Mouse (Mus musculus): Measurements from ENCODE around the gene Zkscan6. TPM values are rescaled to one million over a fixed set of nuclear protein-coding genes. Genes with fewer than 3 reads are reported as not detected.

The Zkscan6 gene
- polyA plus RNA-seq, 1 experiment from 2014 or later: 17.2 TPM

- Histone ChIP-seq H3K27me3 (no peaks in the 10 kb centered on the region), H3K4me1 (peaks cover 13% of the 10 kb centered on the region), H3K36me3 (replicated peaks) (peaks cover 17% of the 10 kb centered on the region), H3K27ac (no peak overlapping the region), H3K4me3 (replicated peaks) (no peak overlapping the region), H3K9me3 (no peaks in the 10 kb centered on the region), H3K4me2 (no peak overlapping the region), H3K9ac (no peak overlapping the region)
- WGBS: 92% methylated on average over 3 of the region's 3 CpGs
- no peak for ATAC-seq (ENCODE audit: low FRiP score)
These were observed 25.4 kb upstream of the Zkscan6 start for GRCm38 (mm10) chr11:65781596-65781995.

DNA sequence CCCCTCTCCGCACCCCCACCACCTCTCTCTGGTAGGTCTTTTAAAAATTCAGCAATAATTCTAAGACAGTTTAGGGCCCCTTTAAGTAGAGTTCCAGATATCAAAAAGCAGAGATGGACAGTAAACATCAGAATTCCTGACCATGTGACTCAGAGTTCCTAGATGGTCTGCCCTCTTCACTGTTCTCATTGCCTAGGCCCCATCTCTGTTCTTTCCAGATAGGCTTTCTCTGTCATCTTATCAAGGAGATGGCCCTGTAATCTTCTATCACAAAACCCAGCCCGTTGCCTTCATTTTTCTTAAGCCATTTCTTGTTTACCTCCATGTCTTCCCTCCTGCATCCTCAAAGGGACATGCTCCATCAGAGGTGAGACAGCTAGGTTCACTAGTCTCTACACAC lies 20.8 kb upstream of the Zkscan6 start:
- H3K27me3 ChIP-seq: no peaks in the 10 kb centered on the region
- peaks cover 19% of the 10 kb centered on the region for H3K4me1 ChIP-seq
- WGBS: 89% methylated on average over 2 of the region's 2 CpGs
- H3K4me3 ChIP-seq (replicated peaks): peak overlapping the region; percentile 7; the same call in 1 of the 2 replicates
- no peaks in the 10 kb centered on the region for H3K36me3 ChIP-seq (replicated peaks)
- H3K9ac ChIP-seq: no peak overlapping the region
- no peak overlapping the region for H3K27ac ChIP-seq
- no peak for ATAC-seq (ENCODE audit: low FRiP score)
- peak overlapping the region; percentile 73 for H3K4me2 ChIP-seq
- H3K9me3 ChIP-seq: no peaks in the 10 kb centered on the region

DNA sequence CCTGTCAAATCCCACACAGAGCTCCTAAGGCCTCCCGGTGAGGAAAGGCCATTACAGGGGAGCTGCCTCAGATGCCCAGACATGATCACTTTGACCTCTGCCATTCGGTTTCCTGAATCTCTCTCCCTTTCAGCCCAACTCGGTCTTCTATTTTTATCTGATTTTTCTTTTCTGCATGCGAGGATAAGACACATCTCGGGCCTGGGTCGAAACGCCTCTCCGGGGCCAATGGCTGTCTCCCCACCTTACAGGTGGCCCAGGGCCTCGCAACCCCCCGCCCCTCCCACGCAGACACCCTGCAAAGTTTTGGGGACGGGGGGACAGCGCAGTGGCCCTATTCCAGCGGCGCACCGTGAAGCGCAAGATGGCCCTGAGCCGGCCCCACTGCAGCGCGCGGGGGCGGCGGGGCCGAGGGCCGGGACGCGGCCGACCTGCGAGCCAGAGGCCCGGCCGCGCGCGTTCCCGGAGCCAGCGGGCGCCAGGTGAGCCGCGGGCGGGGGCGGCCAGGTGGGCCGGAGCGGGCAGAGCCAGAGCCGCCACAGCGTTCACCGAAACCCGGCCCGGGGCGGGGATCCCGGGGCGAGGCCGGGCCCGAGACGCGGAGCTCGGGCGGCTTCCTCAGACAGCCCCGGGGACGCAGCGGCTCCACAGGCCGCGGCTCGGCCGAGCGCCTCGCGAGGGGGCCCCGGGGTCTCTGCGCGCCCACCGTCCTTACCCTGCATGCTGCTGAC lies 19.4 kb upstream of the Zkscan6 start:
- under 1% methylated on average over 54 of the region's 71 CpGs for WGBS
- Histone ChIP-seq H3K4me1 (peaks cover 19% of the 10 kb centered on the region), H3K27me3 (no peaks in the 10 kb centered on the region), H3K9me3 (no peaks in the 10 kb centered on the region), H3K4me2 (peak overlapping the region; percentile 73), H3K27ac (peak overlapping the region; percentile 89), H3K9ac (peak overlapping the region; percentile 99), H3K36me3 (replicated peaks) (no peaks in the 10 kb centered on the region), H3K4me3 (replicated peaks) (peak overlapping the region; percentile 97)
- ATAC-seq (ENCODE audit: low FRiP score): peak; percentile 91

DNA sequence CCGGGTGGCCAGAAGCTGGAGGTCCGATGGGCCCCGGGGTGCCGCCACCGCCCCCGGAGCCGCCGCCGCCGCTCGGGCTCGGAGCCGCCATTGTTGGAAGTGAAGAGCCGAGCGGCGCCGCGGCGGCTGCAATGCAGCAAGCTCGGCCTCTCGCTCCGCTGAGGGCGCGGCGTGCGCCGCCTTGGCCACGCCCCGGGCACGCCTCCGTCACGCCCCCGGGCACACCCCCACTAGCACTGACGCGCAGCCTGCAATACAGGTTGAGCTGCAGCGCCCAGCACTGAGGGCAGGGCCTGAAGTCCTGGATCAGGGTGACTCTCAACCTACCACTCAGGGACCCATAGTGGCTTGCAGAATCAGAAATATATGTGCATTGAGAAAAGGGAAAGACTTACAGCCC lies 18.8 kb upstream of the Zkscan6 start, which contains the start of gene Map2k4:
Map2k4 (minus strand) TSS at position 144 of the 400 bp plus-strand sequence.
- ATAC-seq (ENCODE audit: low FRiP score): peak; percentile 99
- H3K4me3 ChIP-seq (replicated peaks): peak within 1 kb of the TSS; percentile 97
- no peaks in the 10 kb centered on the region for H3K27me3 ChIP-seq
- no peaks in the 10 kb centered on the region for H3K36me3 ChIP-seq (replicated peaks)
- H3K4me1 ChIP-seq: peaks cover 19% of the 10 kb centered on the region
- 0% methylated on average over 33 of the region's 36 CpGs for WGBS
- H3K27ac ChIP-seq: peak within 1 kb of the TSS; percentile 89
- H3K4me2 ChIP-seq: peak within 1 kb of the TSS; percentile 73
- no peaks in the 10 kb centered on the region for H3K9me3 ChIP-seq
- peak within 1 kb of the TSS; percentile 99 for H3K9ac ChIP-seq

GRCm38 (mm10) chr11:65794428-65795219 lies 12.4 kb upstream of the Zkscan6 start:
- no peaks in the 10 kb centered on the region for H3K4me1 ChIP-seq
- H3K4me3 ChIP-seq (replicated peaks): no peak overlapping the region
- H3K9me3 ChIP-seq: no peaks in the 10 kb centered on the region
- H3K9ac ChIP-seq: no peak overlapping the region
- H3K27ac ChIP-seq: no peak overlapping the region
- no peaks in the 10 kb centered on the region for H3K36me3 ChIP-seq (replicated peaks)
- WGBS: 83% methylated on average over 10 of the region's 10 CpGs
- no peak overlapping the region for H3K4me2 ChIP-seq
- no peaks in the 10 kb centered on the region for H3K27me3 ChIP-seq
- no peak for ATAC-seq (ENCODE audit: low FRiP score)

GRCm38 (mm10) chr11:65795896-65796295 lies 11.1 kb upstream of the Zkscan6 start:
- H3K36me3 ChIP-seq (replicated peaks): no peaks in the 10 kb centered on the region
- no peak overlapping the region for H3K4me2 ChIP-seq
- no peak overlapping the region for H3K4me3 ChIP-seq (replicated peaks)
- ATAC-seq (ENCODE audit: low FRiP score): no peak
- no peak overlapping the region for H3K9ac ChIP-seq
- no peaks in the 10 kb centered on the region for H3K9me3 ChIP-seq
- no peaks in the 10 kb centered on the region for H3K27me3 ChIP-seq
- WGBS: 89% methylated on average over 1 of the region's 1 CpGs
- no peak overlapping the region for H3K27ac ChIP-seq
- H3K4me1 ChIP-seq: no peaks in the 10 kb centered on the region

- H3K9ac ChIP-seq: no peak overlapping the region
- no peak overlapping the region for H3K27ac ChIP-seq
- 61% methylated on average over 3 of the region's 3 CpGs for WGBS
- H3K27me3 ChIP-seq: no peaks in the 10 kb centered on the region
- H3K36me3 ChIP-seq (replicated peaks): no peaks in the 10 kb centered on the region
- ATAC-seq (ENCODE audit: low FRiP score): no peak
- H3K4me3 ChIP-seq (replicated peaks): no peak overlapping the region
- H3K4me2 ChIP-seq: no peak overlapping the region
- H3K9me3 ChIP-seq: no peaks in the 10 kb centered on the region
- H3K4me1 ChIP-seq: peaks cover 8% of the 10 kb centered on the region
These were observed 5.1 kb upstream of the Zkscan6 start for GRCm38 (mm10) chr11:65801899-65802298.

DNA sequence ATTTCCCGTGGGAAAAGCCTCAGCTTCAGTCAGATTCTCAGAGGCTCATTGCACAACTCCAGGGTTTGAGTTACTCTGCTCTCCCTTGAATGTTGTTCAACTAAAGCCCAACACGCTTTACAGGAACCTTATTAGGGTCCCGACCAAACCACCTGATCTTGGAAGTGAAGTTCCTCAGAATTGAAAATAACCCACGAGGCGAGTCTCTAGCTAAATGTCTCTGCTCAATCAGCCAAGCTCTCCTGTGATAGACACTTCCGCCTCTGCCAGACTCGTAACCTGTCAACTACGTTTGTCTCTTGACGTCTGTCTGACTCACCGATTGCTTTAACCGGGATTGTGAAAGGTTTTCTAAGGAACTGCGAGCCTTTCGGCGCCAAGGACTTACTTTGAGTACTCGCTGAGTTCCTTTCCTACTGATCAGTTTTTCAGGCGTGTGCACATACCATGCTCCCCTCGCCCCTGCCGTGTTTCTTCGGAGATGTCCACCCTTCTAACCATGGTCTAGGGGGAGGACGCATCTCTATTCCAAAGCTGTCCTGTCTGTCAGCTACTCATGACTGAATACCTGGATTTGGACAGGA lies 562 bp upstream of the Zkscan6 start:
- H3K27me3 ChIP-seq: no peaks in the 10 kb centered on the region
- peak overlapping the region; percentile 92 for H3K4me2 ChIP-seq
- ATAC-seq (ENCODE audit: low FRiP score): no peak; the same call in none of the 2 replicates
- H3K27ac ChIP-seq: no peak overlapping the region
- H3K4me1 ChIP-seq: peaks cover 14% of the 10 kb centered on the region
- no peaks in the 10 kb centered on the region for H3K36me3 ChIP-seq (replicated peaks)
- H3K9me3 ChIP-seq: no peaks in the 10 kb centered on the region
- H3K9ac ChIP-seq: peak overlapping the region; percentile 66
- peak overlapping the region; percentile 83 for H3K4me3 ChIP-seq (replicated peaks)
- WGBS: 2% methylated on average over 20 of the region's 20 CpGs

- Histone ChIP-seq H3K27ac (peak overlapping the region; percentile 80; the same call in 1 of the 2 replicates), H3K9ac (peak overlapping the region; percentile 77)
These were observed 626 bp downstream of the Zkscan6 start for GRCm38 (mm10) chr11:65807601-65808000.

GRCm38 (mm10) chr11:65812088-65812487 lies 5.1 kb downstream of the Zkscan6 start:
- Histone ChIP-seq H3K27ac (no peak overlapping the region), H3K4me2 (no peak overlapping the region), H3K4me1 (peaks cover 20% of the 10 kb centered on the region), H3K9me3 (no peaks in the 10 kb centered on the region), H3K27me3 (no peaks in the 10 kb centered on the region), H3K9ac (no peak overlapping the region), H3K4me3 (replicated peaks) (no peak overlapping the region), H3K36me3 (replicated peaks) (peaks cover 23% of the 10 kb centered on the region)
- no peak for ATAC-seq (ENCODE audit: low FRiP score)
- 12% methylated on average over 5 of the region's 5 CpGs for WGBS

More at GRCm38 (mm10) chr11:65807601-65808000, 626 bp downstream of the Zkscan6 start:
- Histone ChIP-seq H3K4me2 (peak overlapping the region; percentile 92), H3K27me3 (no peaks in the 10 kb centered on the region), H3K36me3 (replicated peaks) (no peaks in the 10 kb centered on the region), H3K9me3 (no peaks in the 10 kb centered on the region), H3K4me1 (peaks cover 25% of the 10 kb centered on the region), H3K4me3 (replicated peaks) (peak overlapping the region; percentile 83)
- 48% methylated on average over 7 of the region's 7 CpGs for WGBS
- peak; percentile 16; the same call in 1 of the 2 replicates for ATAC-seq (ENCODE audit: low FRiP score)

DNA sequence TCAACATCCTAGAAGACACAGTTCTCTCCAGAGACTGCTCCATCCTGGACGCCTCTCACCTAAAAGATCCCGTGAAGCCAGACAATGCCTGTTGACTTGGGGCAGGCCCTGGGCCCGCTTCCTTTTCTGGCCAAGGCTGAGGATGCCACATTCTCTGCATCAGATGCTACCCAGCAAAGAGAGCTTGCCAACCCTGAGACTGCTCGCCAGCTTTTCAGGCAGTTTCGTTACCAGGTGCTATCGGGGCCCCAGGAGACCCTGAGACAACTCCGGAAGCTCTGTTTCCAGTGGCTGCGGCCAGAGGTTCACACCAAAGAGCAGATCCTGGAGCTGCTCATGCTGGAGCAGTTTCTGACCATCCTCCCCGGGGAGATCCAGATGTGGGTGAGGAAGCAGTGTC lies 7.4 kb downstream of the Zkscan6 start:
- no peaks in the 10 kb centered on the region for H3K27me3 ChIP-seq
- peaks cover 14% of the 10 kb centered on the region for H3K4me1 ChIP-seq
- 93% methylated on average over 9 of the region's 9 CpGs for WGBS
- H3K4me2 ChIP-seq: no peak overlapping the region
- H3K9ac ChIP-seq: no peak overlapping the region
- no peak for ATAC-seq (ENCODE audit: low FRiP score)
- H3K9me3 ChIP-seq: no peaks in the 10 kb centered on the region
- H3K36me3 ChIP-seq (replicated peaks): peaks cover 30% of the 10 kb centered on the region
- no peak overlapping the region for H3K4me3 ChIP-seq (replicated peaks)
- H3K27ac ChIP-seq: no peak overlapping the region

DNA sequence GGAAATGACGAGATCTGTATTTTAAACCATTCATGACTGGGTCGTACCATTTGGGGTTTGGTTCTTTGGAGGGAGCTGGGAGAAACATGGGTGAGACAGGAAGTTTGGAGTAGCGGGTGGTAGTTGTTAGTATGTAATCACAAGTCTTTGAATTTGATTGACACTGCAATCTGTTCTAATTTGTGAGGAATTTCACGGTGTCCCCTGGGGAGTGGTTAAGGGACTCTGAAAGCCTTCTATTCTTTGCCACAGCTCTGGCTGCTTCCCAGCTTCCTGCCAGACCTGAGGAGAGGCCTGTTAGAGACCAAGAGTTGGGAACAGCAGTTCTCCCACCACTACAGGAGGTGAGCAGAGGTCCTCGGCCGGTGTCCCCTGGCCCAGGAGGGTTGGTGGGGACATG lies 9.3 kb downstream of the Zkscan6 start:
- H3K9me3 ChIP-seq: no peaks in the 10 kb centered on the region
- no peak overlapping the region for H3K9ac ChIP-seq
- H3K27ac ChIP-seq: no peak overlapping the region
- no peak for ATAC-seq (ENCODE audit: low FRiP score)
- H3K36me3 ChIP-seq (replicated peaks): peaks cover 31% of the 10 kb centered on the region
- 61% methylated on average over 6 of the region's 6 CpGs for WGBS
- no peak overlapping the region for H3K4me2 ChIP-seq
- no peaks in the 10 kb centered on the region for H3K27me3 ChIP-seq
- H3K4me1 ChIP-seq: peaks cover 14% of the 10 kb centered on the region
- H3K4me3 ChIP-seq (replicated peaks): no peak overlapping the region
